Mouse (Mus musculus) ovary, postnatal 14 days (tissue): Measurements from ENCODE around the gene Large1.
"Not testable (repeated sequence)": the region's sequence is repeated elsewhere in the genome, so short reads cannot be mapped to it uniquely, and the experiment has no call there.

Experiments
- DNase-seq: peaks from one replicate; pipeline ENCODE4 v3.0.0; 2022; ENCODE audit warnings: low spot score

Gene Large1

GRCm38 (mm10) chr8:73172661-73173060, 180.7 kb downstream of the Large1 start:
- no peak for DNase-seq

- DNase-seq: no peak
These were observed 191.3 kb downstream of the Large1 start for GRCm38 (mm10) chr8:73161994-73162393.

- DNase-seq: no peak
These were observed 191.8 kb downstream of the Large1 start for GRCm38 (mm10) chr8:73161564-73161963.

GRCm38 (mm10) chr8:73160945-73161344, 192.4 kb downstream of the Large1 start:
- no peak for DNase-seq

- DNase-seq: no peak
These were observed 206.1 kb downstream of the Large1 start for GRCm38 (mm10) chr8:73147236-73147635.

GRCm38 (mm10) chr8:73142660-73143395, 210.5 kb downstream of the Large1 start:
- DNase-seq: no peak

GRCm38 (mm10) chr8:73135397-73135796, 217.9 kb downstream of the Large1 start:
- no peak for DNase-seq

- DNase-seq: no peak
These were observed 221.3 kb downstream of the Large1 start for GRCm38 (mm10) chr8:73132080-73132479.

- DNase-seq: no peak
These were observed 229.4 kb downstream of the Large1 start for GRCm38 (mm10) chr8:73123864-73124499.

GRCm38 (mm10) chr8:73112332-73112895, 240.9 kb downstream of the Large1 start:
- DNase-seq: no peak

GRCm38 (mm10) chr8:73104089-73104488, 249.3 kb downstream of the Large1 start:
- DNase-seq: no peak

- no peak for DNase-seq
These were observed 252.3 kb downstream of the Large1 start for GRCm38 (mm10) chr8:73101069-73101468.

- DNase-seq: not testable (repeated sequence)
These were observed 252.7 kb downstream of the Large1 start for GRCm38 (mm10) chr8:73100607-73101006.

GRCm38 (mm10) chr8:73099542-73099941, 253.8 kb downstream of the Large1 start:
- DNase-seq: no peak

GRCm38 (mm10) chr8:73096952-73097351, 256.4 kb downstream of the Large1 start:
- no peak for DNase-seq

- DNase-seq: not testable (repeated sequence)
These were observed 275.6 kb downstream of the Large1 start for GRCm38 (mm10) chr8:73077746-73078145.

GRCm38 (mm10) chr8:73061410-73061809, 291.9 kb downstream of the Large1 start:
- no peak for DNase-seq

- no peak for DNase-seq
These were observed 298.6 kb downstream of the Large1 start for GRCm38 (mm10) chr8:73054726-73055125.

- no peak for DNase-seq
These were observed 299.5 kb downstream of the Large1 start for GRCm38 (mm10) chr8:73053878-73054277.

- DNase-seq: no peak
These were observed 300.9 kb downstream of the Large1 start for GRCm38 (mm10) chr8:73052414-73052813.

GRCm38 (mm10) chr8:73048136-73048535, 305.2 kb downstream of the Large1 start:
- no peak for DNase-seq

GRCm38 (mm10) chr8:73029787-73030186, 323.6 kb downstream of the Large1 start:
- no peak for DNase-seq

- DNase-seq: no peak
These were observed 335.1 kb downstream of the Large1 start for GRCm38 (mm10) chr8:73018241-73018640.
